Mouse (Mus musculus): Measurements from ENCODE around the gene Zan. TPM values are rescaled to one million over a fixed set of nuclear protein-coding genes. Genes with fewer than 3 reads are reported as not detected.

Zan gene
- polyA plus RNA-seq, 1 experiment, result 0.83 TPM

GRCm38 (mm10) chr5:137394456-137394855 is 82.4 kb downstream of the Zan start:
- Histone ChIP-seq H3K4me3 (replicated peaks; ENCODE audit: extremely low read depth, low read depth, low read length) (no peak overlapping the region), H3K4me1 (ENCODE audit: control insufficient read depth, insufficient read depth, low read length) (no peaks in the 10 kb centered on the region)
- DNase-seq, result no peak
- TF ChIP-seq POLR2A (IDR thresholded peaks at IDR 0.05; ENCODE audit: borderline replicate concordance, extremely low read depth, low read depth, low read length) (no peak), CTCF (IDR thresholded peaks at IDR 0.05; ENCODE audit: insufficient read depth, low read length) (no peak)
- WGBS, result 44% methylated on average over 7 of the region's 7 CpGs

- DNase-seq, result no peak
- 83% methylated on average over 8 of the region's 8 CpGs for WGBS
- H3K4me1 ChIP-seq (ENCODE audit: control insufficient read depth, insufficient read depth, low read length), result no peaks in the 10 kb centered on the region
- TF ChIP-seq CTCF (IDR thresholded peaks at IDR 0.05; ENCODE audit: insufficient read depth, low read length) (no peak), POLR2A (IDR thresholded peaks at IDR 0.05; ENCODE audit: borderline replicate concordance, extremely low read depth, low read depth, low read length) (no peak)
- no peak overlapping the region for H3K4me3 ChIP-seq (replicated peaks; ENCODE audit: extremely low read depth, low read depth, low read length)
These were observed 85.2 kb downstream of the Zan start for GRCm38 (mm10) chr5:137391641-137392040.

- WGBS, result 81% methylated on average over 7 of the region's 7 CpGs
- DNase-seq, result no peak
- Histone ChIP-seq H3K4me1 (ENCODE audit: control insufficient read depth, insufficient read depth, low read length) (no peaks in the 10 kb centered on the region), H3K4me3 (replicated peaks; ENCODE audit: extremely low read depth, low read depth, low read length) (no peak overlapping the region)
- no peak for TF ChIP-seq CTCF (IDR thresholded peaks at IDR 0.05; ENCODE audit: insufficient read depth, low read length)
- no peak for TF ChIP-seq POLR2A (IDR thresholded peaks at IDR 0.05; ENCODE audit: borderline replicate concordance, extremely low read depth, low read depth, low read length)
These were observed 90.2 kb downstream of the Zan start for GRCm38 (mm10) chr5:137386712-137387111.

- Histone ChIP-seq H3K4me3 (replicated peaks; ENCODE audit: extremely low read depth, low read depth, low read length) (no peak overlapping the region), H3K4me1 (ENCODE audit: control insufficient read depth, insufficient read depth, low read length) (no peaks in the 10 kb centered on the region)
- TF ChIP-seq CTCF (IDR thresholded peaks at IDR 0.05; ENCODE audit: insufficient read depth, low read length) (no peak), POLR2A (IDR thresholded peaks at IDR 0.05; ENCODE audit: borderline replicate concordance, extremely low read depth, low read depth, low read length) (no peak)
- DNase-seq, result no peak
- 80% methylated on average over 7 of the region's 7 CpGs for WGBS
These were observed 93.4 kb downstream of the Zan start for GRCm38 (mm10) chr5:137383441-137383840.

- WGBS, result 43% methylated on average over 4 of the region's 4 CpGs
These were observed 95.7 kb downstream of the Zan start for GRCm38 (mm10) chr5:137381152-137381551.

GRCm38 (mm10) chr5:137377603-137378002 is 99.3 kb downstream of the Zan start:
- Histone ChIP-seq H3K4me1 (ENCODE audit: control insufficient read depth, insufficient read depth, low read length) (peaks cover 11% of the 10 kb centered on the region), H3K4me3 (replicated peaks; ENCODE audit: extremely low read depth, low read depth, low read length) (no peak overlapping the region)
- TF ChIP-seq CTCF (IDR thresholded peaks at IDR 0.05; ENCODE audit: insufficient read depth, low read length) (no peak), POLR2A (IDR thresholded peaks at IDR 0.05; ENCODE audit: borderline replicate concordance, extremely low read depth, low read depth, low read length) (no peak)
- WGBS, result 15% methylated on average over 11 of the region's 15 CpGs
- no peak for DNase-seq

More at GRCm38 (mm10) chr5:137381152-137381551, 95.7 kb downstream of the Zan start:
- H3K4me3 ChIP-seq (replicated peaks; ENCODE audit: extremely low read depth, low read depth, low read length), result no peak overlapping the region
- no peak for TF ChIP-seq POLR2A (IDR thresholded peaks at IDR 0.05; ENCODE audit: borderline replicate concordance, extremely low read depth, low read depth, low read length)
- TF ChIP-seq CTCF (IDR thresholded peaks at IDR 0.05; ENCODE audit: insufficient read depth, low read length), result peak; percentile 88
- H3K4me1 ChIP-seq (ENCODE audit: control insufficient read depth, insufficient read depth, low read length), result peaks cover 7% of the 10 kb centered on the region
- DNase-seq, result peak; percentile 66

GRCm38 (mm10) chr5:137377176-137377575 is 99.7 kb downstream of the Zan start:
- no peak for DNase-seq
- TF ChIP-seq POLR2A (IDR thresholded peaks at IDR 0.05; ENCODE audit: borderline replicate concordance, extremely low read depth, low read depth, low read length) (no peak), CTCF (IDR thresholded peaks at IDR 0.05; ENCODE audit: insufficient read depth, low read length) (no peak)

GRCm38 (mm10) chr5:137376722-137377121 is 100.1 kb downstream of the Zan start:
- H3K4me1 ChIP-seq (ENCODE audit: control insufficient read depth, insufficient read depth, low read length), result peaks cover 11% of the 10 kb centered on the region
- TF ChIP-seq CTCF (IDR thresholded peaks at IDR 0.05; ENCODE audit: insufficient read depth, low read length) (no peak), POLR2A (IDR thresholded peaks at IDR 0.05; ENCODE audit: borderline replicate concordance, extremely low read depth, low read depth, low read length) (no peak)
- H3K4me3 ChIP-seq (replicated peaks; ENCODE audit: extremely low read depth, low read depth, low read length), result no peak overlapping the region
- no peak for DNase-seq
- WGBS, result 43% methylated on average over 9 of the region's 9 CpGs

More at GRCm38 (mm10) chr5:137377176-137377575, 99.7 kb downstream of the Zan start:
- Histone ChIP-seq H3K4me1 (ENCODE audit: control insufficient read depth, insufficient read depth, low read length) (peaks cover 11% of the 10 kb centered on the region), H3K4me3 (replicated peaks; ENCODE audit: extremely low read depth, low read depth, low read length) (no peak overlapping the region)
- WGBS, result 10% methylated on average over 11 of the region's 11 CpGs

- WGBS, result 32% methylated on average over 7 of the region's 7 CpGs
- TF ChIP-seq POLR2A (IDR thresholded peaks at IDR 0.05; ENCODE audit: borderline replicate concordance, extremely low read depth, low read depth, low read length) (no peak), CTCF (IDR thresholded peaks at IDR 0.05; ENCODE audit: insufficient read depth, low read length) (peak; percentile 48; the same call in 1 of the 2 replicates)
- H3K4me3 ChIP-seq (replicated peaks; ENCODE audit: extremely low read depth, low read depth, low read length), result no peak overlapping the region
- DNase-seq, result peak; percentile 43
- H3K4me1 ChIP-seq (ENCODE audit: control insufficient read depth, insufficient read depth, low read length), result peaks cover 11% of the 10 kb centered on the region
These were observed 100.7 kb downstream of the Zan start for GRCm38 (mm10) chr5:137376198-137376597.

- Histone ChIP-seq H3K4me1 (ENCODE audit: control insufficient read depth, insufficient read depth, low read length) (peaks cover 11% of the 10 kb centered on the region), H3K4me3 (replicated peaks; ENCODE audit: extremely low read depth, low read depth, low read length) (no peak overlapping the region)
- no peak for DNase-seq
- TF ChIP-seq POLR2A (IDR thresholded peaks at IDR 0.05; ENCODE audit: borderline replicate concordance, extremely low read depth, low read depth, low read length) (no peak), CTCF (IDR thresholded peaks at IDR 0.05; ENCODE audit: insufficient read depth, low read length) (no peak)
- 21% methylated on average over 2 of the region's 2 CpGs for whole genome bisulfite sequencing
These were observed 101.2 kb downstream of the Zan start for GRCm38 (mm10) chr5:137375627-137376026.

Data from lung, adult 2 months (tissue).